Mouse (Mus musculus) erythroblast, embryonic 14.5 days (primary cell): ENCODE results near the gene Fpgs. TPM values are rescaled to one million over a fixed set of nuclear protein-coding genes. Genes with fewer than 3 reads are reported as not detected.

Source experiments
- H3K27me3 ChIP-seq: 2 replicates; pipeline ENCODE4 v1.6.1; 2012; ENCODE audit warnings: inconsistent platforms; ENCODE audit not compliant: control insufficient read depth
- H3K36me3 ChIP-seq: 2 replicates; pipeline ENCODE4 v1.6.1; 2012; ENCODE audit warnings: mild to moderate bottlenecking, inconsistent platforms; ENCODE audit not compliant: control insufficient read depth
- H3K4me1 ChIP-seq: 2 replicates; pipeline ENCODE4 v1.6.1; 2012; ENCODE audit warnings: inconsistent platforms; ENCODE audit not compliant: control insufficient read depth
- H3K4me3 ChIP-seq: replicated peaks from 2 replicates; pipeline ENCODE3; 2012; ENCODE audit warnings: moderate library complexity, mild to moderate bottlenecking, inconsistent platforms
- H3K9me3 ChIP-seq: 2 replicates; pipeline ENCODE4 v1.6.1; 2012; ENCODE audit warnings: low read length, inconsistent platforms, mixed read lengths; ENCODE audit not compliant: control insufficient read depth
- GATA1 ChIP-seq: IDR thresholded peaks from 2 replicates; pipeline ENCODE4 v1.6.1; 2012; ENCODE audit warnings: low read length, inconsistent platforms, mixed read lengths
- TAL1 ChIP-seq: IDR thresholded peaks from 3 replicates; pipeline ENCODE4 v1.6.1; 2012; ENCODE audit warnings: low read length, inconsistent platforms, mixed read lengths
- polyA plus RNA-seq: library from polyadenylated mRNA; stranded (reverse); fragments of >175 nt; gene quantifications from 2 replicates; pipeline ENCODE4 v1.2.3, GENCODE M21; 2012

Fpgs gene
- polyA plus RNA-seq, 1 experiment, result 1.0 TPM

GRCm38 (mm10) chr2:32680961-32681650, 22.8 kb downstream of the Fpgs start:
- H3K4me3 ChIP-seq, result no peak overlapping the region
- no peaks in the 10 kb centered on the region for H3K4me1 ChIP-seq
- H3K27me3 ChIP-seq, result no peaks in the 10 kb centered on the region
- TF ChIP-seq TAL1 (no peak), GATA1 (no peak)
- H3K36me3 ChIP-seq, result peaks cover 77% of the 10 kb centered on the region
- peaks cover 7% of the 10 kb centered on the region for H3K9me3 ChIP-seq

GRCm38 (mm10) chr2:32680051-32680451, 23.9 kb downstream of the Fpgs start:
- Histone ChIP-seq H3K27me3 (no peaks in the 10 kb centered on the region), H3K9me3 (peaks cover 7% of the 10 kb centered on the region), H3K4me1 (no peaks in the 10 kb centered on the region), H3K4me3 (no peak overlapping the region), H3K36me3 (peaks cover 67% of the 10 kb centered on the region)
- TF ChIP-seq GATA1, result no peak
- no peak for TF ChIP-seq TAL1

GRCm38 (mm10) chr2:32677683-32678082, 26.3 kb downstream of the Fpgs start:
- no peak for TF ChIP-seq GATA1
- TF ChIP-seq TAL1, result no peak
- H3K9me3 ChIP-seq, result peaks cover 7% of the 10 kb centered on the region
- no peaks in the 10 kb centered on the region for H3K27me3 ChIP-seq
- H3K4me3 ChIP-seq, result no peak overlapping the region
- peaks cover 51% of the 10 kb centered on the region for H3K36me3 ChIP-seq
- H3K4me1 ChIP-seq, result peaks cover 11% of the 10 kb centered on the region

GRCm38 (mm10) chr2:32676821-32677220, 27.1 kb downstream of the Fpgs start:
- Histone ChIP-seq H3K27me3 (no peaks in the 10 kb centered on the region), H3K4me3 (no peak overlapping the region), H3K36me3 (peaks cover 42% of the 10 kb centered on the region)

GRCm38 (mm10) chr2:32673176-32673917, 30.6 kb downstream of the Fpgs start:
- Histone ChIP-seq H3K9me3 (peaks cover 7% of the 10 kb centered on the region), H3K4me1 (peaks cover 37% of the 10 kb centered on the region), H3K36me3 (peaks cover 21% of the 10 kb centered on the region), H3K4me3 (no peak overlapping the region), H3K27me3 (no peaks in the 10 kb centered on the region)
- TF ChIP-seq TAL1 (no peak), GATA1 (no peak)

More at GRCm38 (mm10) chr2:32676821-32677220, 27.1 kb downstream of the Fpgs start:
- H3K9me3 ChIP-seq, result peaks cover 7% of the 10 kb centered on the region
- no peak for TF ChIP-seq GATA1
- no peak for TF ChIP-seq TAL1
- H3K4me1 ChIP-seq, result peaks cover 20% of the 10 kb centered on the region

- Histone ChIP-seq H3K4me3 (no peak overlapping the region), H3K36me3 (peaks cover 13% of the 10 kb centered on the region), H3K4me1 (peaks cover 37% of the 10 kb centered on the region), H3K27me3 (no peaks in the 10 kb centered on the region), H3K9me3 (peaks cover 3% of the 10 kb centered on the region)
- TF ChIP-seq GATA1 (no peak), TAL1 (no peak)
Measured at GRCm38 (mm10) chr2:32671907-32672595, 31.9 kb downstream of the Fpgs start.

GRCm38 (mm10) chr2:32671147-32671546, 32.8 kb downstream of the Fpgs start:
- Histone ChIP-seq H3K4me3 (no peak overlapping the region), H3K27me3 (no peaks in the 10 kb centered on the region), H3K9me3 (no peaks in the 10 kb centered on the region), H3K4me1 (peaks cover 37% of the 10 kb centered on the region), H3K36me3 (peaks cover 13% of the 10 kb centered on the region)
- no peak for TF ChIP-seq GATA1
- no peak for TF ChIP-seq TAL1

- peaks cover 15% of the 10 kb centered on the region for H3K36me3 ChIP-seq
- peaks cover 42% of the 10 kb centered on the region for H3K4me1 ChIP-seq
- TF ChIP-seq TAL1 (no peak), GATA1 (no peak)
- H3K27me3 ChIP-seq, result no peaks in the 10 kb centered on the region
- H3K9me3 ChIP-seq, result no peaks in the 10 kb centered on the region
- no peak overlapping the region for H3K4me3 ChIP-seq
Measured at GRCm38 (mm10) chr2:32669876-32670275, 34.1 kb downstream of the Fpgs start.

GRCm38 (mm10) chr2:32668176-32668575, 35.8 kb downstream of the Fpgs start:
- Histone ChIP-seq H3K4me3 (no peak overlapping the region), H3K27me3 (no peaks in the 10 kb centered on the region), H3K4me1 (peaks cover 35% of the 10 kb centered on the region), H3K9me3 (no peaks in the 10 kb centered on the region), H3K36me3 (peaks cover 9% of the 10 kb centered on the region)
- TF ChIP-seq GATA1 (no peak), TAL1 (no peak)
